Mouse (Mus musculus) MEL (cell line): ENCODE measurements around the gene Brsk1. TPM values are rescaled to one million over a fixed set of nuclear protein-coding genes. Genes with fewer than 3 reads are reported as not detected.
A peak's percentile ranks its signal among the peaks of the same experiment; 100 is the strongest.

Experiments used
- DNase-seq: peaks from one replicate; pipeline ENCODE4 v3.0.0; 2011; ENCODE audit warnings: low read depth, low spot score
- H3K27ac ChIP-seq: 2 replicates; pipeline ENCODE4 v1.5.1; 2012; ENCODE audit warnings: low read depth, mild to moderate bottlenecking, control low read depth, low read length, moderate library complexity; ENCODE audit not compliant: control insufficient read depth
- H3K27me3 ChIP-seq, 2 experiments: fragments of 150-350 bp in 1 of 2; sonication (generic) in 1 of 2; 2 replicates each; pipeline ENCODE4 v1.6.1; 2012; ENCODE audit warnings: low read length in 2 of 2, mild to moderate bottlenecking in 2 of 2, improper control_type of control experiment in 1 of 2, moderate library complexity in 1 of 2; ENCODE audit not compliant: insufficient read depth in 2 of 2, control insufficient read depth in 1 of 2
- H3K36me3 ChIP-seq, 2 experiments: 2 replicates each; pipeline ENCODE4 v1.6.1; 2012 to 2014; ENCODE audit warnings: low read length in 2 of 2, improper control_type of control experiment in 1 of 2, inconsistent platforms in 1 of 2, mild to moderate bottlenecking in 1 of 2; ENCODE audit not compliant: insufficient read depth in 2 of 2, control insufficient read depth in 1 of 2
- H3K4me1 ChIP-seq, 2 experiments: fragments of 150-350 bp in 1 of 2; sonication (generic) in 1 of 2; 2 replicates each; pipeline ENCODE4 v1.6.1; 2012; ENCODE audit warnings: low read length in 2 of 2, improper control_type of control experiment in 1 of 2, mild to moderate bottlenecking in 1 of 2; ENCODE audit not compliant: insufficient read depth in 2 of 2, control insufficient read depth in 1 of 2
- H3K4me3 ChIP-seq, 2 experiments: fragments of 150-350 bp in 1 of 2; sonication (generic) in 1 of 2; 2 replicates each; pipeline ENCODE4 v1.5.1; 2012; ENCODE audit warnings: low read depth in 2 of 2, low read length in 2 of 2, mild to moderate bottlenecking in 2 of 2, moderate library complexity in 2 of 2, control low read depth in 1 of 2, improper control_type of control experiment in 1 of 2; ENCODE audit not compliant: control insufficient read depth in 1 of 2, insufficient read depth in 1 of 2
- H3K79me2 ChIP-seq: 2 replicates; pipeline ENCODE4 v1.6.1; 2012; ENCODE audit warnings: mild to moderate bottlenecking, low read length, moderate library complexity; ENCODE audit not compliant: control insufficient read depth, poor library complexity, insufficient read depth
- H3K9ac ChIP-seq: 2 replicates; pipeline ENCODE4 v1.6.1; 2012; ENCODE audit warnings: low read depth, mild to moderate bottlenecking, control low read depth, low read length, moderate library complexity; ENCODE audit not compliant: control insufficient read depth, poor library complexity, severe bottlenecking
- H3K9me3 ChIP-seq: fragments of 150-350 bp; sonication (generic); replicated peaks from 2 replicates; pipeline ENCODE4 v1.6.1; 2012; ENCODE audit warnings: mild to moderate bottlenecking, low read length, improper control_type of control experiment, moderate library complexity; ENCODE audit not compliant: insufficient read depth
- BHLHE40 ChIP-seq: IDR thresholded peaks from 2 replicates; pipeline ENCODE4 v1.6.1; 2012; ENCODE audit warnings: low read depth, mild to moderate bottlenecking, inconsistent platforms, low read length, improper control_type of control experiment, borderline replicate concordance
- CHD2 ChIP-seq: IDR thresholded peaks from 2 replicates; pipeline ENCODE4 v1.6.1; 2011; ENCODE audit warnings: low read length, improper control_type of control experiment
- CTCF ChIP-seq, 3 experiments: IDR thresholded peaks in 2 of 3; conservative IDR thresholded peaks in 1 of 3; 2 replicates each; pipeline ENCODE4 v1.5.1; 2011 to 2012; ENCODE audit warnings: low read length in 3 of 3, low read depth in 2 of 3, mild to moderate bottlenecking in 2 of 3, improper control_type of control experiment in 1 of 3, inconsistent platforms in 1 of 3, mixed read lengths in 1 of 3, moderate library complexity in 1 of 3; ENCODE audit not compliant: control insufficient read depth in 1 of 3, insufficient read depth in 1 of 3, poor library complexity in 1 of 3, severe bottlenecking in 1 of 3
- E2F4 ChIP-seq: IDR thresholded peaks from 2 replicates; pipeline ENCODE4 v1.6.1; 2011; ENCODE audit warnings: low read depth, low read length, improper control_type of control experiment, borderline replicate concordance
- ETS1 ChIP-seq: IDR thresholded peaks from 2 replicates; pipeline ENCODE4 v1.6.1; 2012; ENCODE audit warnings: low read depth, mild to moderate bottlenecking, inconsistent platforms, low read length, improper control_type of control experiment, moderate library complexity
- GATA1 ChIP-seq: IDR thresholded peaks from 2 replicates; pipeline ENCODE4 v1.6.1; 2011; ENCODE audit warnings: low read depth, low read length, improper control_type of control experiment
- HCFC1 ChIP-seq: IDR thresholded peaks from 2 replicates; pipeline ENCODE4 v1.6.1; 2012; ENCODE audit warnings: low read depth, mild to moderate bottlenecking, inconsistent platforms, low read length, improper control_type of control experiment, moderate library complexity
- MAFK ChIP-seq: IDR thresholded peaks from 2 replicates; pipeline ENCODE4 v1.6.1; 2011; ENCODE audit warnings: low read depth, mild to moderate bottlenecking, low read length, improper control_type of control experiment, borderline replicate concordance
- MAX ChIP-seq: IDR thresholded peaks from 2 replicates; pipeline ENCODE4 v1.6.1; 2011; ENCODE audit warnings: low read length, improper control_type of control experiment
- MAZ ChIP-seq: IDR thresholded peaks from 2 replicates; pipeline ENCODE4 v1.6.1; 2012; ENCODE audit warnings: low read depth, mild to moderate bottlenecking, inconsistent platforms, low read length, improper control_type of control experiment
- MXI1 ChIP-seq: IDR thresholded peaks from 2 replicates; pipeline ENCODE4 v1.6.1; 2011; ENCODE audit warnings: mild to moderate bottlenecking, low read depth, low read length, improper control_type of control experiment
- MYB ChIP-seq: IDR thresholded peaks from 2 replicates; pipeline ENCODE4 v1.6.1; 2011; ENCODE audit warnings: mild to moderate bottlenecking, low read depth, low read length, improper control_type of control experiment
- NRF1 ChIP-seq: IDR thresholded peaks from 2 replicates; pipeline ENCODE4 v1.6.1; 2014; ENCODE audit warnings: low read depth, mild to moderate bottlenecking, inconsistent platforms, low read length, improper control_type of control experiment, moderate library complexity; ENCODE audit not compliant: poor library complexity, insufficient read depth, severe bottlenecking
- POLR2A ChIP-seq, 2 experiments: IDR thresholded peaks; 2 replicates each; pipeline ENCODE4 v1.6.1; 2011 to 2012; ENCODE audit warnings: low read length in 2 of 2, mild to moderate bottlenecking in 2 of 2, control low read depth in 1 of 2, improper control_type of control experiment in 1 of 2, low read depth in 1 of 2, moderate library complexity in 1 of 2; ENCODE audit not compliant: control insufficient read depth in 1 of 2, insufficient read depth in 1 of 2, poor library complexity in 1 of 2
- POLR2AphosphoS2 ChIP-seq: IDR thresholded peaks from 2 replicates; pipeline ENCODE4 v1.6.1; 2011; ENCODE audit warnings: low read length, improper control_type of control experiment
- POLR2AphosphoS5 ChIP-seq: IDR thresholded peaks from 2 replicates; pipeline ENCODE4 v1.6.1; 2012; ENCODE audit warnings: low read depth, borderline replicate concordance, mild to moderate bottlenecking, inconsistent platforms, low read length, moderate library complexity, mixed read lengths
- UBTF ChIP-seq: IDR thresholded peaks from 2 replicates; pipeline ENCODE4 v1.6.1; 2012; ENCODE audit warnings: low read depth, mild to moderate bottlenecking, inconsistent platforms, low read length, improper control_type of control experiment, moderate library complexity, borderline replicate concordance; ENCODE audit not compliant: insufficient read depth
- USF1 ChIP-seq: IDR thresholded peaks from 2 replicates; pipeline ENCODE4 v1.6.1; 2014; ENCODE audit warnings: low read depth, mild to moderate bottlenecking, inconsistent platforms, low read length, improper control_type of control experiment, moderate library complexity
- USF2 ChIP-seq, 2 experiments: IDR thresholded peaks; 2 replicates each; pipeline ENCODE4 v1.6.1; 2011 to 2012; ENCODE audit warnings: improper control_type of control experiment in 2 of 2, low read length in 2 of 2, borderline replicate concordance in 1 of 2, inconsistent platforms in 1 of 2, low read depth in 1 of 2, mild to moderate bottlenecking in 1 of 2; ENCODE audit not compliant: insufficient read depth in 1 of 2
- ZNF384 ChIP-seq: IDR thresholded peaks from 2 replicates; pipeline ENCODE4 v1.6.1; 2012; ENCODE audit warnings: low read depth, mild to moderate bottlenecking, inconsistent platforms, low read length, improper control_type of control experiment
- polyA plus RNA-seq, 2 experiments: library from polyadenylated mRNA; stranded (reverse) in 1 of 2; unstranded in 1 of 2; fragments of >175 nt in 1 of 2; fragments of >200 nt in 1 of 2; gene quantifications; 2 replicates each; pipeline versions ENCODE4 v1.2.1 to v1.2.4; 2012; ENCODE audit warnings: low replicate concordance in 2 of 2, low read depth in 1 of 2; ENCODE audit not compliant: insufficient read length in 2 of 2, insufficient read depth in 1 of 2, missing spikeins in 1 of 2
- total RNA-seq: library from RNA; depleted of rRNA; stranded (reverse); fragments of 300-350 nt; gene quantifications from 2 replicates; pipeline ENCODE4 v1.2.3, GENCODE M21; 2012

The Brsk1 gene
- total and polyA plus RNA-seq, 3 experiments = 0.06 TPM; not detected in 2

- TF ChIP-seq CHD2 (no peak), POLR2AphosphoS5 (no peak), E2F4 (peak; percentile 69; the same call in 1 of the 2 replicates), ZNF384 (no peak), POLR2AphosphoS2 (peak; percentile 84), ETS1 (no peak; the same call in 1 of the 2 replicates), MXI1 (peak; percentile 17), MAX (no peak), POLR2A (IDR thresholded peaks at IDR 0.05; ENCODE audit: control insufficient read depth in 1 of 2, insufficient read depth in 1 of 2, low read depth in 1 of 2, low read length in 2 of 2, poor library complexity in 1 of 2) (peak; percentile 75 to 96), NRF1 (peak; percentile 95; the same call in 1 of the 2 replicates), MAFK (no peak), CTCF (IDR thresholded peaks at IDR 0.05 in 2 of 3, conservative IDR thresholded peaks at IDR 0.05 in 1 of 3; ENCODE audit: control insufficient read depth in 1 of 3, insufficient read depth in 1 of 3, low read depth in 2 of 3, low read length in 3 of 3, poor library complexity in 1 of 3, severe bottlenecking in 1 of 3) (no peak)
Measured at GRCm38 (mm10) chr7:4658912-4659551, 31.4 kb upstream of the Brsk1 start, which contains the start of gene Ppp6r1 (continued).

- no peaks in the 10 kb centered on the region for H3K9me3 ChIP-seq
- peaks cover 0 to 28% of the 10 kb centered on the region in 2 experiments; a peak in 2 of 4 replicates for H3K36me3 ChIP-seq
- peaks cover 10 to 11% of the 10 kb centered on the region in 2 experiments for H3K4me1 ChIP-seq
- H3K27me3 ChIP-seq = no peaks in the 10 kb centered on the region
- H3K79me2 ChIP-seq = peaks cover 38% of the 10 kb centered on the region
- peak overlapping the region; percentile 82 for H3K9ac ChIP-seq
- TF ChIP-seq USF1 = no peak
- TF ChIP-seq, all 39 proteins: peak for 0
- no peak for DNase-seq
- Histone ChIP-seq H3K27ac (no peak overlapping the region), H3K4me3 (peak overlapping the region; percentile 69 to 75; a peak in 3 of 4 replicates)
Measured at GRCm38 (mm10) chr7:4659911-4660443, 30.4 kb upstream of the Brsk1 start.

GRCm38 (mm10) chr7:4663179-4663578 lies 27.2 kb upstream of the Brsk1 start:
- no peak overlapping the region for H3K27ac ChIP-seq

More at GRCm38 (mm10) chr7:4663179-4663578, 27.2 kb upstream of the Brsk1 start:
- Histone ChIP-seq H3K9me3 (no peaks in the 10 kb centered on the region), H3K27me3 (no peaks in the 10 kb centered on the region), H3K4me1 (no peaks in the 10 kb centered on the region), H3K9ac (no peak overlapping the region), H3K36me3 (peaks cover 0 to 5% of the 10 kb centered on the region in 2 experiments; a peak in 1 of 4 replicates), H3K4me3 (no peak overlapping the region), H3K79me2 (peaks cover 6% of the 10 kb centered on the region)
- DNase-seq = no peak
- TF ChIP-seq MYB = no peak
- TF ChIP-seq USF1 = no peak
- no peak for TF ChIP-seq ZNF384
- TF ChIP-seq CHD2 = no peak
- TF ChIP-seq BHLHE40 = no peak
- no peak for TF ChIP-seq USF2 (IDR thresholded peaks at IDR 0.05; ENCODE audit: borderline replicate concordance in 1 of 2, insufficient read depth in 1 of 2, low read depth in 1 of 2, low read length in 2 of 2)
- TF ChIP-seq HCFC1 = no peak
- TF ChIP-seq UBTF = no peak
- TF ChIP-seq MAZ = no peak
- TF ChIP-seq GATA1 = no peak
- TF ChIP-seq POLR2AphosphoS2 = no peak
